Mouse (Mus musculus) megakaryocyte-erythroid progenitor cell, adult 5-6 weeks (primary cell): Measurements from ENCODE around the gene Tstd1. TPM values are rescaled to one million over a fixed set of nuclear protein-coding genes. Genes with fewer than 3 reads are reported as not detected.

Experiments
- ATAC-seq: replicated peaks from 2 replicates; pipeline ENCODE4 v1.8.0; 2016; ENCODE audit warnings: mild to moderate bottlenecking, inconsistent platforms; ENCODE audit not compliant: severe bottlenecking, poor library complexity, low FRiP score, low TSS enrichment
- total RNA-seq, 2 experiments: library from RNA; stranded (forward) in 1 of 2; stranded (reverse) in 1 of 2; fragments of 200-1000, 215-1000 nt in 1 of 2; fragments of >200 nt in 1 of 2; fragmentation: Nextera tagmentation in 1 of 2; gene quantifications; 2 replicates each; pipeline ENCODE4 v1.2.3; 2014 to 2017

The Tstd1 gene
- total RNA-seq, 2 experiments from 2014 or later: not detected

DNA sequence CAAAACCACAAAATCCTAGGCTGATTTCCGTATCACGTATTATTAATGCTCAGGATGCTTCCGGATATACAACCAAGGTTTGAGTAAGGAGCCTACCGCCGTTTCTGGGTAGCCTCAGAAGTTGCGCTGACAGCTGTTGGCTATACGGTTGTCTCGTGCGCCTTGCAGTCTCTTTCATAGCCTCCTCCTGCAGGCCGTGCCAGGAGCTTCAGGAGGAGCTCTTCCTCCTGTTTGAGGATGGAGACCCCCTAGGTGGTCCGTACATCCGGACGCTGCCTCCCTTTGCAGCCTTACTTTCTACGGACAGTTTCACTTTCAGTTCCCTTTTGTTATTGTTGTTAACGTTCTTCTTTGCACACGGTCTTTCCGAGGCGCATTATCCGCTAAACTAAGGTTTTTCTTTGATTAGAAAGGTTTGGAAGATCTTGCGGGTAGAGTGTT, 6.7 kb upstream of the Tstd1 start:
- peak; percentile 39 for ATAC-seq

DNA sequence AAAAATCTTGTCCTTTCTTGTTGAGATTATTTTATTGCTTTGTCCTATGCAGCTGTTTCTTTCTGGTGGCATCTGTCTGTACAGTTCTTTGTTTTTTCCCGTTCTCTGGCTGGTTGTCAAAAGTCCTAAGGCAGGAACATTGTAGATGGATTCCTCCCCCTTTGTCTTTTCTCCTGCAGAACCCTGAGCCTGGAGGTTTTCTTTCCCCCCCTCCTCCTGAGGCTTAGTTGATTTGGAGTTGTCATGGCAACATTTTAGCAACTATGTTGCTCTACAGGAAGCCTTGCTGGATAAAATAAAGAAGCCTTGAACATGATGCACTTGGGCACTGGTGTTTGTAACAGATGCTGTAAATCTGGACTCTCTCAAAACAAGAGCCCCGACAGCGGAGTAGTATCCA, 6.2 kb upstream of the Tstd1 start:
- ATAC-seq: no peak

DNA sequence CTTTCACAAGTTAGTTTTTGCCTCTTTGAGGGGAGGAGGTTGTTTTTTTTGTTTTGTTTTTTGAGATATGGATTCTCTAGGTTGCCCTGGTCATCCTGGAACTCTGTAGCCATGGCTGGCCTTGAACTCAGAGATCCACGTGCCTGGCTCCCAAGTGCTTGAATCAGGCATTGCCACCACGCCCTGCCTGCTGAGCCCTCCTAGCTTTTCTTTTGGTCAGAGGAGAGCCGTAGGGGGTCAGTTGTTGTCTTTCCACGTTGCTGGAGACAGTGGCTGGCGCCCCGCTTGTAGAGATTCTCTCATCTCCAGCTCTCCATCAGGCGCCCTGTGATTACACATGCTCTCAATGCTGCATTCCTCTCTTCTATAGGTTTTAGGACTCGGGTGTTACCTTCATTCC, 5.1 kb upstream of the Tstd1 start:
- no peak for ATAC-seq

DNA sequence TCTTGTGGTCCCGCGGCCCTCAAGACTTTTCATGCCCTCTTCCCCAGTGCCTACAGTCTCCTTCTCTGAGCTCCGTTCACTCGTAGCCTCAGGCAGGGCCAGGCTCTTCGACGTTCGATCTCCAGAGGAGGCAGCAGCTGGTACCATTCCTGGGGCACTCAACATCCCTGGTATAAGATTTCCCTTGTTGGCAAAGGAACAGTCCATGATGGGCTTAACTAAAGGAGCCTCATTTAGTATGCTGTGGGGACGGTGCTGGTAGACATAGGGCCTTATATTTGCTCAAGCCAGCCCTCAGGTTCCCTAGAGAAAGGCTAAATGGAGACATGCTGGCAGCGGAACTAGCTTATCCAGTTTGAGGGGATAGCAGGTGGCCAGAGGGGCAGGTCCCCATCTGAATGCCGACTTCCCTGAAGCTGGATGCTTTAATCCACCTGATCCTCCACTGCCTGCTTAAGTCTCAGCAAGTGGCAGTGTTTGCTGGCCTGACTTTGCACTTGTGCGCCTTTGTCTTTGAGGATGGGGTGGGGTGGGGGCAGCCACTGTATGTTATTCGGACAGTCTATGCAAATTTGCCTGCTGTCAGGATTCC, 715 bp downstream of the Tstd1 start:
- no peak for ATAC-seq

DNA sequence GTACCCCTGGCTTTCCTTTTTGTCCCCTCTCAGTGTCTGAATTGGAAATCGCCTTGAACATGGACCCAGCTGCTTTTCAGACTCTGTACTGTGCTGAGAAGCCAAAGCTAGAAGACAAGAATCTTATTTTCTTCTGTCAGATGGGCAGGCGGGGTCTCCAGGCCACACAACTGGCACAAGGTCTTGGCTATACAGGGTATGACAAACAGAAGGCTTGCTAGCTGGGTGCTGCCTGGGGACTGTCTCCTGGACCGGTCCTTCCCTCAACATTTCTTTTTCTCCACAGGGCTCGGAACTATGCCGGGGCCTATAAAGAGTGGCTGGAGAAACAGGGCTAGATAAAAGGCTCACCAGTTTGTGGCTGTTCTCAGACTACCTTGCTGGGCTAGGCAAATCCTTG, 1.2 kb downstream of the Tstd1 start:
- no peak for ATAC-seq

DNA sequence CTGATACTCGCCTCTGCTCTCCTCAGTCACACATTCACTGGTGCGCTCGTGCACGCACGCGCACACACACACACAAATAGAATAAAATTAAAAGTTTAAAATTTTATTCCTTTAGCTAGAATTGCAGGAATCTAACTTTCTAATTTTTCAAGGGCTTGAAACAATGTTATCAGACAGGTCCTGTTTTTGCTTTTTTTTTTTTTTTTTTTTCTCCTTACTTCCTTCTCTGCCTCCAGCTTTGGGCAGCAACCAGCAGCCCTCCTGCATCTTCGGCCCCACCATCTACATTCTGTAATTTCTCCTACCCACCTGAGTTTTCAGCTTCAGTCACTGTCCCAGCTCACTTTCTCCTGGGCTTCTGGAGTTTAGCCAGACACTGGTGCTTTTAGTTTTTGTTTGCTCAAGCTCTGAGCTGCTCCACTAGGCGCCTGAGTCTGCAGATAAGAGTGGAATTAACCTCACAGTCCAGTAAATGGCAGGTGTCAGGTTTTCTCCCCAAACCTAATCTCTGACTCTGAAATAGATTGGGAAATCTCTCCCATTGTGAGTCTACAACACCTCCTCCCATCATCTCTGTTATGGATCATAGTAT, 3.9 kb downstream of the Tstd1 start:
- ATAC-seq: peak; percentile 69

DNA sequence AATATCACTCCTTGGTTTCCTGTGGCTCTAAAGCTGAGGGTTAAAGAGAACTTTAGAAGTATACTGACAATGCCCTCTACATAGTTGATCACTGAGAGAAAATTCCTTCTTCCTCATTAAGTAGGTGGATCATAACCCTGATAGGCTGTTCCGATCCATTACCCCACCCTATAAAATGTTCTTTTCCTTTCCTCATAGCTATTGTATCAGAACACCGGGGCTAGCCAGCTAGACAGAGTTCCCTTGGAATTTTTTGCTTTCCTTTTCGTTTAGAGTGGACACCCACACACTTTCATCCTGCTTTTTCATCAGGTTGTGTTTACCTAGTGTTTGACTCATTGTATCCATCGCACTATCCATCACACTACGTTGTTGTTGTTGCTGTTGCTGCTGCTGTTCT, 6.0 kb downstream of the Tstd1 start:
- ATAC-seq: no peak

DNA sequence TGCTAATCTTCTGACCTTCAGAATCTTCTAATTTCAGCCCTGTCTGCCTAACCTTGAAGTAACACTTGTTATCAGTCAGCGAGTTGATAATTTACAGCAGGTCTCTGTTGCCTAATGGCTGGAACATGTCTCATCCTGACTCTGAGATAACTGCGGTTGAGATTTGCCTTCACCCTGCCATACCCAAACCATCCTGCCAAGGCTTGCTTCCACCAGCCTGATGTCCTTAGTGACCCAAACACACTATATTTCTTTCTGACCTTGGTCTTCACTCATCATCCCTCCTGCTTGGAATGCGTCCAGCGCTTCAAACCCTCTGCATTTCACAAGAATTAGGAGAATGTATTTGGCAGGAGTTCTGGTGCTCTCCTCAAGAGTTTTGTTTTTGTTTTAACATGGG, 6.5 kb downstream of the Tstd1 start:
- ATAC-seq: no peak

DNA sequence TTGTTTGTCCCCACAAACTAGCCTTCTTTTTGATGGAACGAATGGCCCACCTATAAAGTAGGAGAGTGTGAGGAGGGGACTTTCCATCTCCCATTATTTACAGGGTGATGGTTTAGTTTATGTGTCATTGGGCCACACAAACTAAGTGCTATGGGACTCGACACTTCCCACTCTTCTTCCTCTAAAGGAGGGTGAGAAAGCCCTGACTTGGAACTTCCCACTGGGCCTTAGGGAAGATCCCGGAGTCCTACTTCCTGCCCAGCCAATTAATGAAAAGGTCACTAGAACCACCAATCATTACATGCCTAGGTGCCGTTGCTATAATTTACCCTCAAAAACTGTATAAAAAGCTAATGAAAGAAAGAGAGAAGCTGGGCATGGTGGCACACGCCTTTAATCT, 13.5 kb downstream of the Tstd1 start:
- no peak for ATAC-seq

DNA sequence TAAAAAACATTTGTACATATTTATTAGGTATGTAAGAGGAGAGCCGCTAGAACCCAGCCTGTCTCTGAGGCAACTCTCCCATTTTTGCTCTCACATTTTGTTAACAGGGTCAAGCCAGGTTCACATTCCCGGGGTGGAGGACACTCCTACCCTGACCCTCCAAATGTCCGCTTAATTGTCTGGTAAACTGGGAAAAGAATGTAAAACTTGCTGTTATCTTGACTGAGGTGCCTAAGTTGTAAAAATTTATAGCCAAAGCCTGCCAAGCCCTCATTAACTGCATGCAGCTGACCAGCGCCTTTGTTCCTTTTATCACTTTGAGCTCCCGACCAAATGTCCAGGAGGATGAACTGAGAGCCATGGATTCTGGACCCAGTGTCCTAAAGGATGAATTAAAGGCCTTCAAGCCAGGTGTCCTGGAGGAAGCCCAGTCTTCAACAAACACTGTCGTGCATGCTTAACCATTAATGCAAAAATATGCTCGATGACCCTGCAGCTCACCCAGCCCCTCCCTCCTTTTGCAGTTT, 16.7 kb downstream of the Tstd1 start:
- ATAC-seq: no peak

DNA sequence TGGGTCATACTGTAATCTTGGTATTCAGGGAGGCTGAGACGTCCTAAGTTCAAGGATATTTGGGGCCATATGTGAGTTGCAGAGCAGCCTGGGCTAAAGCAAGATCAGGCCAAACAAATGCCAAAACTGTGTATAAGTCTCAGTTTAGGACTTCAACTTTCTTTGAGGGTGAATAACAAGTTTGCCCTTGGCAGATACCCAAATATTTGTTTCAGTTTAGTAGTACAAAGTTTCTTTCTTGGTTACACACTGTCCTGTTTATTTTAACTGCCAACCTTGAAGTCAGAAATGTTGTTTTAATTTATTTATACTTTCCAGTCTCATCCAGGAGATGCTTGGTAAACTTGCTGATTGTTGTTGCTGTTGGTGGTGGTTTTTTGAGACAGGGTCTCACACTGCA, 17.3 kb downstream of the Tstd1 start:
- no peak for ATAC-seq

DNA sequence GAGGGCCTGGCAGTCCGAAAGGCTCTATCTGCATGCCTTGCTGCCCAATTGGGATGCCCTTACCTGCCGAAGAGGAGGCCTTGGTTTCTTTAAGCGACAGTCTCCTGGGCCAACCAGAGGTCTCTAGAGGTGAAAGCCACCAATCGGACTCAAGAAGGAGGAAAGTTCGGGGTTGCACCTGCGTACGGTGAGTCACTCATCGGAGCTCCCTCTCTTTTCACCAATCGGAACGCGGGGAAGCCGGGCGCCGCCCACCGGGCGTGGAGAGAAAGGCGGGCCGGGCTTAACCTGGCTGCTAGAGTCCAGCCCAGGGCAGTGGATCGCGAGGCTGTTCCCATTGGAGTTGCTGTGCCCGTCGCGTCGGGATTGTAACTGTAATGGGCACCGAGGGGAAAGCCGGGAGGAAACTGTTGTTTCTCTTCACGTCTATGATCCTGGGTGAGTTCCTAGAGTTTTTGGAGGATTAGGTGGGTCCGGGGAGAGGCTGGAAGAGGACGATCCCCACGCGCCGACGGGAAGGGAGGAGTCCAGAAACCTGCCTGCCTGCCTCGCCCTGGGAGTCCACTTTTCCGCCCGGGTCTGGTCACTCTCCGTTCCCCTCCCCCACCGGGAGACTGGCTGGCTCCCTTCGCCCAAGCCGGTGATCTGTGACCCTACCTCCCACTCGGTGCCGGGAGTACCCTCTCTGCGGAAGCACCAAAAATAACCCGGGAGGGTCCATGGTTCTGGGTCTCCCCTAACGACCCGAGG, 18.8 kb downstream of the Tstd1 start, which contains the start of gene F11r:
Gene F11r (plus strand): TSS at position 272 of the 750 bp plus-strand sequence.
- ATAC-seq: peak; percentile 69

DNA sequence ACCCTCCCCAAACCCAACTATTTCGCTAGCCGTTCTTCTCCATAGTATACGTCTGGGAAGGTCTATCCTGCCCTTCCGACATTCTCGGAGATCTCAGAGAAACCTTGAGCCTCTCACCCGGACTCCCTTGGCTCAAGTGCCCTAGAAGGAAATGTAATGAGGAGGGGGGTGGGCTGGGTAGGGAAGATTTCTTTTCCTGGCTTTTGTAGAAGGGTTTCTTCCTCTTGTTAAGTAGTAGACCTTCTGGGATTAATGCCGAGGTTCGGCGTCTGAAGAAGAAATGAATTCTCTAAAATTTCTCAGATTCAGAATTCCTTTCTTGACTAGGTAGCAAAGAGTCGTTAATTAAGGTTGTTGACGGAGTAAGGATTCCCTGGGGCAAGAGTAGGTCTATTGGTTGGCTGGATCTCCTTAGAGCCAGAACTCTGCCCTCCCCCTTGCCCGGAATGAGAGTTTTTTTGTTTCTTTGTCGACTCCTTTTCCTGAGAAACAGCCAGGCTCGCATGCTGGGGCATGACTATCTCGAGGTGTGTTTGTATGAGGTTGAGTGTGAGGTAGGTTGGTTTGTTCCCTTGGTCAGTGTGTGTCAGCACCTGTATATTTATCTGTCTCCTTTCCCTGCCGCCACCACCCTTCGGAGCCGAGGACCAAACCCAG, 19.5 kb downstream of the Tstd1 start:
- no peak for ATAC-seq

DNA sequence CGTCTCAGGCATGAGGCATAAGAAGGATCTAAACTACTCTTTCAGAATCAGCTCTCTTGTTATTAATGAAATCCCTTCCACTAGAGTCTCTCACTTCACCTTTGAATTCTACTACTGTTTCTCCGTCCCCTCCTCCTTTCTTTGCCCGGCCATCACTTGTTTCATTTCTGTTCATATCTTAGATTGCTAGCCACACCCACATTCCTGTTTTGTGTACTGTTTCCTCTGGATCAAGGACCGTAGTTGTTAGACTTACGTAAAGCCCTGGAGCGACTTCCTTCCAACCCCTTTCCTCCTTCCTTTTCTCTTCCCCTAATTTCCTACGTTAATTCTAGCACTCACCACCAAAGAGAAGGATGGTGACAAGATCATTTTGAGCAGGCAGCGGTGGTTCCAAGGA, 20.4 kb downstream of the Tstd1 start:
- no peak for ATAC-seq

DNA sequence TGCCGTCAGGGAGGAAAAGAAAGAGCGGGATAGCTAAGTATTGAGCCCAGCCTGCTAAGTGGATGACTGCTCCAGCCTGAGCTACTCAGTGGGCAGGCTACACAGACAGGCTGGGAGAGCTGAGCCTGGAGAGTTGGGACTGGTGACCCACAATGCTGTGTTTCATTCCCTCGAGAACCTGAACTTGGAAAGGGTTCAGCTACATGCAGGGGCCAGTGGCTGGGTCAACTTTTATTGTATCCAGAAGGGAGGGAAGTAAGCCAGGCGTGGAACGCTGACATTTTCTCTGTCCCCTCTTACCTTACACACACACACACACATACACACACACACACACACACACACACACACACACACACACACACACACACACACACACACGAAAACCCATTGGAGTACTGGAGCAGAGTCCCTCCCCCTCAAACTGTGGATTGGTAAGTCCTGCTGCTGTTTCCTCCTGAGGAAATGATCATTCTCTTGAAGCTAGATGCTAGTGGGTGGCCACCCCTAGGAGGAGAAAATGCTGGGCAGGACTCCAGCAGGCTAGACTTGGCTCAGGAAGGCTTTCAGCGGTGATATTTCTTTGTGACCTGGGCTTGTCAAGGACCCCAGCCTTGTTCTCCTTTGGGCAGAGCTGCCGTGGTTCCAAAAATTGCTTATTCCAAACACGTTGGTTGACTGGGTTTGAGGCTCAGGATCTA, 21.5 kb downstream of the Tstd1 start:
- no peak for ATAC-seq

DNA sequence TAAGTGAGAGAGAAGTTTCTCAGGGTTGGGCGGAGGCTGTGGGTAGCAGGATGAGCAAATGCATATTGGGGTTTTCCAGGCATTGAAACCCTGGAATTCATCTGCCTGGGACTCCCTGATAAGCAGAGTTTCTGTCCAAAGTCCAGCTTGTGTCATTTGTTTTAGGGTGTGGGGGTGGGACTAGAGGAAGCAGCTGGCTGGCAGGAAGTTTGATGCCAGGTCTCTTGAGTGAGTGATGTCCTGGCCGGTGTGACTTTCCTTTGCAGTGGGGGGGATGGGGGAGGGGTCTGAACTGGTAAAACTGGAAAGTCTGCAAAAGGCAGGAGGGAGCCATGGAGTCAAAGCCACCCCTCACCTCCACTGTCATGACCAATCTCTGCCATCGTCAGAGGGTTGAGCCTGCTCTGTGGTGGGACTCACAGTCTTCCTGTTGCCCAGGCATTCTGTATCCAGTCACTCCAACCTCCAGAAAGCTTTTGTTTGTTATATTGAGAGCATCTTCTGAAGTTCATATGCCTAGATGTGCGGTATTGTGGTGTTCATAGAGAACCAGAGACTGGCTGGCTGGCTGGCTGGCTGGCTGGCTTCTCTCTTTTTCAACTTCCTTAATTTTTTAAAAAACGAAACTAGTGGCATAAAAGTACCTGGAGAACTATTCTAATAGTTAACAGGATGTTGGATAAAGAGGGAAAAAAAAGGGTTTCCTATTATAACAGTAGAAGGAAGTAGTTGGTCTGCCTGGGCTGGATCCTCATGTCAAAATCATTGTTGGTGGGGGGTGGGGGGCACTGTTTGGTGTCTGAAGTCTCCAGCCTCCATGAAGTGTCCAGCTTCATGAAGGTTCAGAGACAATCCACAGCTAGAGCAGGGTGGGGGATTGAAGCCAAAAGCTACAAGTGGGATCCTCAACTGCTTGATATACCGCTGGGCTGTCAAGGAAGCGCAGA, 23.1 kb downstream of the Tstd1 start:
- ATAC-seq: no peak

DNA sequence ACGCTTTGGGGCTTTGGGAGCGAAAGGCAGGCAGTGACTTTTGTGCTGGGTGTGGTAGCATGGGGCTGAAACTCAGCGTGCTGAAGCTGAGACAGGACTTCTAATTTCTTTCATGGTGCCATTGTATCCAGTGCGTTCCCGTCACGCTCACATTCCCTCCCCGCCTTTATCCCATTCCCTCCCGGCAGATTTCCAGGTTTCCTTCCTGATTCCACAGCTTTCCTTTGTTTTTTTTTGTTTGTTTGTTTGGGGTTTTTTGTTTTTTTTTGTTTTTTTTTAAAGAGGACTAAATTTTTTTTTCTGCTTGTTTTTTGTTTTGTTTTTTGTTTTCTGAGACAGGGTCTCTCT, 23.7 kb downstream of the Tstd1 start:
- no peak for ATAC-seq

DNA sequence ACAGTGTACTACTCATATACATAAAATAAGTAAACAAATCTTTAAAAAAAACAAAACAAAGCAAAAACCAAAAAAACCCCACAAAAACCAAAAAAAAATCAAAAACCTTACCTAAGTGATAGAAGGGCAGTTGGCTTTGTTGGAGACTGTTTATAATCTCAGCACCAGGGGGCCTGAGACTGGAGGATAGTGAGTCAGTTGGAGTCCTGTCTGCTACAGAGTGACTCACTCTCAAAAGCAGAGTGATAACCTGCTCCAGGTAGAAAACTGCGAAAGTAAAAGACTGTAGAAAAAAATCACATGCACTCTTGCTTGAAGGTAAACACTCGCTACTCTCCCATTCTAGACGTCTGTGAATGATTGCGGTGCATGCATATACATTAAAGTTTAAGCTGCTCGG, 26.4 kb downstream of the Tstd1 start:
- ATAC-seq: no peak

DNA sequence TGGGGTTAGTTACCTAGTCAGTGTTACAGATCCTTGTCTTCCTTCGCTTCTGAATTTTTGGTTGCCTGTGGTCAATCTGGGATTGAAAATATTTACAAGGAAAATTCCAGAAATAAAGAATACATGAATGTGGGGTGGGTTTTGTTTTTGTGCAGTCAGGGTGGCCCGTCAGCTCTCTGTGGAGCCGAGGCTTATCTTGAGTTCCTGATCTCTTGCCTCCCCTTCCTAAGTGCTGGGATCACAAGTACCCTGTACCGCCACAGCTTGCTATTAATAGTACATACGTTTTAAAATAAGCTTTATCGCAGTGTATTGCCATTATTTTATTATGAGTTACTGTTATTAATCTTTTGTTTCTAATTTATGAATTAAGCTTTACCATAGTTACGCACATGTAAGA, 28.2 kb downstream of the Tstd1 start:
- ATAC-seq: no peak
